Mouse (Mus musculus) T-helper 2 cell (primary cell): Measurements from ENCODE around the gene Rgs19.

Experiments
- in situ Hi-C: fragments of 300-600 bp; cut with MboI, MseI; formaldehyde crosslinking; loops from one replicate; pipeline ENCODE4 v1.15.1; 2025; ENCODE audit warnings: high pct_unique_total_duplicates

Rgs19 gene

GRCm38 (mm10) chr2:181693339-181694280 is at the start of gene Rgs19:
Gene Rgs19, minus strand, starts transcription at chr2:181693977.
- in situ Hi-C loops: loop anchor here (10.0 kb wide), 1 partner anchor 1099 kb away; the partner anchor contains the start of gene Col9a3

- in situ Hi-C loops: no loop called here
Measured at GRCm38 (mm10) chr2:181730051-181730450, 36.3 kb upstream of the Rgs19 start.

- in situ Hi-C loops: no loop called here
Measured at GRCm38 (mm10) chr2:181727659-181728262, 34.0 kb upstream of the Rgs19 start.

- in situ Hi-C loops: no loop called here
Measured at GRCm38 (mm10) chr2:181722213-181722612, 28.4 kb upstream of the Rgs19 start.

- in situ Hi-C loops: no loop called here
Measured at GRCm38 (mm10) chr2:181721200-181721599, 27.4 kb upstream of the Rgs19 start.

- in situ Hi-C loops: no loop called here
Measured at GRCm38 (mm10) chr2:181720061-181720460, 26.3 kb upstream of the Rgs19 start.

- in situ Hi-C loops: no loop called here
Measured at GRCm38 (mm10) chr2:181716991-181717390, 23.2 kb upstream of the Rgs19 start.

GRCm38 (mm10) chr2:181715382-181715781 is 21.6 kb upstream of the Rgs19 start:
- in situ Hi-C loops: no loop called here

GRCm38 (mm10) chr2:181714903-181715326 is 21.1 kb upstream of the Rgs19 start, which contains the start of gene Oprl1:
Gene Oprl1, plus strand, starts transcription at chr2:181715016.
- in situ Hi-C loops: no loop called here

- in situ Hi-C loops: no loop called here
Measured at GRCm38 (mm10) chr2:181713749-181714148, 20.0 kb upstream of the Rgs19 start.

GRCm38 (mm10) chr2:181706668-181707067 is 12.9 kb upstream of the Rgs19 start:
- in situ Hi-C loops: no loop called here

GRCm38 (mm10) chr2:181698241-181698640 is 4.5 kb upstream of the Rgs19 start, which contains the start of gene Lkaaear1:
Gene Lkaaear1, minus strand, starts transcription at chr2:181698442.
- in situ Hi-C loops: loop anchor here (5.0 to 10.0 kb wide), 2 partner anchors 56 to 1103 kb away; partner anchors contain the start of gene Col9a3

- in situ Hi-C loops: loop anchor here (5.0 to 10.0 kb wide), 2 partner anchors 55 to 1102 kb away; partner anchors contain the start of gene Col9a3
Measured at GRCm38 (mm10) chr2:181696801-181697420, 3.1 kb upstream of the Rgs19 start.

GRCm38 (mm10) chr2:181695776-181696175 is 2.0 kb upstream of the Rgs19 start:
- in situ Hi-C loops: loop anchor here (5.0 to 10.0 kb wide), 2 partner anchors 53 to 1101 kb away; partner anchors contain the start of gene Col9a3

- in situ Hi-C loops: loop anchor here (10.0 kb wide), 1 partner anchor 1100 kb away; the partner anchor contains the start of gene Col9a3
Measured at GRCm38 (mm10) chr2:181694581-181694980, 804 bp upstream of the Rgs19 start.

- in situ Hi-C loops: loop anchor here (10.0 kb wide), 1 partner anchor 1098 kb away; the partner anchor contains the start of gene Col9a3
Measured at GRCm38 (mm10) chr2:181692304-181692703, 1.5 kb downstream of the Rgs19 start.

- in situ Hi-C loops: loop anchor here (10.0 kb wide), 1 partner anchor 1097 kb away; the partner anchor contains the start of gene Col9a3
Measured at GRCm38 (mm10) chr2:181691571-181691970, 2.2 kb downstream of the Rgs19 start.

- in situ Hi-C loops: loop anchor here (10.0 kb wide), 1 partner anchor 1096 kb away; the partner anchor contains the start of gene Col9a3
Measured at GRCm38 (mm10) chr2:181691083-181691482, 2.7 kb downstream of the Rgs19 start.

- in situ Hi-C loops: loop anchor here (10.0 kb wide), 1 partner anchor 1095 kb away; the partner anchor contains the start of gene Col9a3
Measured at GRCm38 (mm10) chr2:181689466-181690160, 4.2 kb downstream of the Rgs19 start.

- in situ Hi-C loops: no loop called here
Measured at GRCm38 (mm10) chr2:181687586-181687985, 6.2 kb downstream of the Rgs19 start.

- in situ Hi-C loops: no loop called here
Measured at GRCm38 (mm10) chr2:181685686-181686085, 8.1 kb downstream of the Rgs19 start.
